Mouse (Mus musculus) skeletal muscle tissue, adult 2 months (tissue): ENCODE data around the gene Eif4a2.

Source experiments
- DNase-seq: peaks from one replicate; pipeline ENCODE4 v3.0.0-alpha.2; 2012; ENCODE audit warnings: low read depth, low spot score

Eif4a2 gene

DNA sequence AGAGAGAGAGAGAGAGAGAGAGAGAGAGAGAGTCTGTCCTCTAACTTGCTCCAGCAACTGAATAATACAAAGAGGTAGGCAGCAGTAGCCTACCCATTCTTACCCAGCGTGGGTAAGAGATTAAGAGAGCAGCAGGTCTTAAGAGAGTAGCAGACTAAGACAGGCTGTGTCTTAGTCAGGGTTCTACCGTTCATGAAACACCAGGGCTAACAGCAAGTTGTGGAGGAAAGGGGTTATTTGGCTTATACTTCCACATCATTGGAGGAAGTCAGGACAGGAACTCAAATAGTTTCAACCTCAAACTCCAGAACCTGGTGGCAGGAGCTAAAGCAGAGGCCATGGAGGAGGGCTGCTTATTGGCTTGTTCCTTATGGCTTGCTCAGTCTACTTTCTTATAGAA lies 3.4 kb upstream of the Eif4a2 start:
- DNase-seq = no peak

DNA sequence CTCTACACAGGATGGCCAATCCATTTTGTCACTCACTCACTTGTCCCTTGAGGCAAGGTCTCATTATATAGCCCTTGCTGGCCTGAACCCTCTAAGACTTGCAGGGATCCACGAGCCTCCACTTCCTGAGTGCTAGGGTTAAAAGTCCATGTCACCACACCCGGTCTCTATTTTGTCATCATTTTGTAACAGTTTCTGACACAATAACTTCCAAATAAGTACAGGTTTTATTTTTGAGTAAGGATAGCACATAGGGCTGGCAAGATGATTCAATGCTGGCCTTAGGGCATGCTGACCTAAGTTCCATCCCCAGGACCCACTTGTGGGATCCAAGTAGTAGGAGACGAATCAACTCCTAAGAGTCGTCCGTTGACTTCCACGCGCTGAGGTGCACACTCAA lies 1.1 kb upstream of the Eif4a2 start:
- no peak for DNase-seq

DNA sequence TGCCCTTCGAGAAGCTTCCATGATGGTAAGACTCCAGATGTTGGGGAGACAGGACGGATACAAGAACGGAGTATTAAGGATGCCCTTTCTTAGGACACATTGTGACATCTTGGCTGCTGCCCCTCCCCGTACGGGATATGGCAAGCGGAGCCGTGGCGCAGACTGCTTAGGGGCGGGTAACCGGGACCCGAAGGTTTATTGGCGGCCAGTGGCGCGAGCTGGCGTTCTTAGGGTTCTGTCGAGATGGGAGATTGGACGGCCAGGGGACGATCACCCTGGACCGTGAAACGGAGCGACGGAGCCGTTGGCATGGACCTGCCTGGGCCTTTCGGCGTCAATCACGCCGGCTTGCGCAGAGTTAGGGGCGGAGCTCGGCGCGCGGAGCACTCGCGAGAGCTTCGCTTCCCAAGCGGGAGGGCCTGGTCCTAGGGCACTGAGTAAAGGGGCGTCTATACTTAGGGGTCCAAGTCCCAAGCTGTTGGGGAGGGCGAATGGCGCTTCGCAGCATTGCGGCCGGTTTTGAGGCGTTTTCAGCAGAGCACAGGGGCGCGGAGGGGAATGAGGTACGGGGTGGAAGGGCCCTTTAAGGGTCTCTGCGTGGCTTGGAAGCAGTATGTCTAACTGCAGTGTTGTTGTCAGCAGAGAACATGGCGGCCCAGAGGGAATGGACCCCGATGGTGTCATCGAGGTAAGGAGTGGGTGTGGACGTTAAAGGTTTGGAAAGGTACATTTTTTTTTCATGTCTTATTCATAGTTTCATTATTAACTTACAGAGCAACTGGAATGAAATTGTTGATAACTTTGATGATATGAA lies 909 bp downstream of the Eif4a2 start:
- peak; percentile 82 for DNase-seq

DNA sequence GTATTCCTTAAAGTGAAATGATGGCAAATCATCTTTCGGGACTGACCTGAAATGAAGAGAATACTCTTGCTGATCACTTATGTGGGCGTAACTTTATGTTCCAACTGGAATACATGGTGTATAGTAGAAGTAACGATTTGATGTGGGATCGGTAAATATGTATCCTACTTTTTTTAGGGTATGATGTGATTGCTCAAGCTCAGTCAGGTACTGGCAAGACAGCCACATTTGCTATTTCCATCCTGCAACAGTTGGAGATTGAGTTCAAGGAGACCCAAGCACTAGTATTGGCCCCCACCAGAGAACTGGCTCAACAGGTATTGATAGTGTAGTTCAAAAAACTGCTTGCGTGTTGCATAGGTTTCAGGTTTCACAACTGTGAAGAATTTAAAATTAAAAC lies 1.7 kb downstream of the Eif4a2 start:
- no peak for DNase-seq

DNA sequence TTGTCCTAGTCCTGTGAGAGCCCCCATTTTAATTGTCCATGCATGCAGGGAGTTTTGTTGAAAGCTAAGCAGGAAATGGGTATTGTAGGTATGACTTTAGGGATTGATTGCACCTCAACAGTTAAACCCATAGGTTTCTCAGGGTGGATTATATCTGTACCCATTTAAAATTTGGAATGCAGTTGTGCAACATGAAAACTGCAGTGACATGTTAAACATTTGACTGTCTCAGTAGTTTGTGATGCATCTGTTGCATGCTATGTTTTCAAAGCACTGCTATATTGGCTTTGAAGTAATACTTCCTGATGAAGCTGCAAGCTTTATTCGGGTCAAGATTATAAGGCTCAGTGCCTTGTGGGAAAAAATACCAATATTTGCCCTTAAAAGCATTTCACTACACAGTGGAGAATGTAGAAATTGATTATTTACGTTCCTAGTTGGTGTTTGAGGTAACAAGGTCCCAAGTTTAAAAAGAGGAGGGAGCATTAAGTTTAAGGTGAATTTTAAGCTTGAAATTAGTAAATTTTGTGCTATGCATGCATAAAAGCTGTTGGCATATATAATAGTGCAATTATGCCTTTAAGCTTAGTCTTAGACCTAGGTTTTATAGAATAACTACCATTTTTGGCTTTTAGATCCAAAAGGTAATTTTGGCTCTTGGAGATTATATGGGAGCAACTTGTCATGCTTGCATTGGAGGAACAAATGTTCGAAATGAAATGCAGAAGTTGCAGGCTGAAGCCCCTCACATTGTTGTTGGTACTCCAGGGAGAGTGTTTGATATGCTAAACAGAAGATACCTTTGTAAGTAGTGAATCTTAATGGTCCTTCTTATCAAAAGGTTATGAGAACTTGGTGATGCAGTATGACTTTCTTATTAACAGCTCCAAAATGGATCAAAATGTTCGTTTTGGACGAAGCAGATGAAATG lies 2.4 kb downstream of the Eif4a2 start:
- no peak for DNase-seq

DNA sequence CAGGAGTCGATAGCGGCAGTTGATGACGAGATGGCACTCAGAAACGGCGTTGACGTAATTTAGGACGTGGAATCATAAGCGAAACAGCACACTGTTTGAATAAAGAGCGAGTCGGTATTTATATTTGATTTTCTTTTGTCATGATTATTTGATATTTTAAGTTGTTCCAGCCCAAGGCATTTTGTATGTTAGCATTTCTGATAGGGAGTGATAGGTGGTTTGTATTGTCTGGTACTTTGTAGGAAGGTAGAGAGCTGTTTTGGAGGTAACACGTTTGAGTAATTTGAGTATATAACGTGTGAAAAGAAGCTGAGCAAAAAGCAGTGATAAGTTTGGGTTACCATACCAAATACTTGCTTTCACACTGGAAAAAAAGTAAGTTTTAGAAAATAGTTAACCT lies 5.1 kb downstream of the Eif4a2 start:
- no peak for DNase-seq

DNA sequence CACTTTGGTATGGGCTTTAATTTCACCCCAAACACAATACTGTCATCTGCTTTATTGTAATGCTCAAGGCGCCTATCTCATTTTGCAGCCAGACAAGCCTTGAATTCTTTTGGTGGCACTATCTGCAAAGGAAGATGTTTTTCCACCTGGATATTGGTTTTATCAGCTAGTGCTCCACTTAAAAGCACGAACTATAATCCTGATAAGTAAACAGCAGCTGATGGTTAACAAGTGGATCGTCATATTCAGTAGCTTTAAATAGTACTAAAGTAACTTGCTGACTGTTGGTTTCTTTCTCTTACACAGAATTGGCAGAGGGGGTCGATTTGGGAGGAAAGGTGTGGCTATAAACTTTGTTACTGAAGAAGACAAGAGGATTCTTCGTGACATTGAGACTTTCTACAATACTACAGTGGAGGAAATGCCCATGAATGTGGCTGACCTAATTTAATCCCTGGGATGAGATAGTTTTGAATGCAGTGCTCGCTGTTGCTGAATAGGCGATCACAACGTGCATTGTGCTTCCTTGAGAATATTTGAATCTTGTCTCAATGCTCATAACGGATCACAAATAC lies 5.7 kb downstream of the Eif4a2 start:
- DNase-seq = no peak

DNA sequence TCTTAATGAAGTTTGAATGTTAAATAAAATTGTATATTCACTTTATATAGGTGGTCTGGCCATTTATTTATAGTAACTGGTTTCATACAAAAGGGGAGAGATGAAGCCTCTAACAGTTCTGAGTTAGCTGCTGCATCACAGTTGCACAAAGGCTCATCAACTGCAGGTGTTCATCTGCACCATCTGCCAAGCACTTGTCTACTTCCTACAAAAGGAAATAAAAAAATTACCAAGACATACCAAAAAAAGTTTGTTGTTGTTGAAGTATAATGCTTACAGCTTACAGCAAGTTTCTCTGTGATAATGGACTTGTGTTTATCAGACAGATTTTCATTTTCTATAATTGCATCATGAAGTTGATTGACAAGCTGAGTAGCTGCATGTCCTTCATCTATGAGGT lies 6.7 kb downstream of the Eif4a2 start:
- DNase-seq = no peak

DNA sequence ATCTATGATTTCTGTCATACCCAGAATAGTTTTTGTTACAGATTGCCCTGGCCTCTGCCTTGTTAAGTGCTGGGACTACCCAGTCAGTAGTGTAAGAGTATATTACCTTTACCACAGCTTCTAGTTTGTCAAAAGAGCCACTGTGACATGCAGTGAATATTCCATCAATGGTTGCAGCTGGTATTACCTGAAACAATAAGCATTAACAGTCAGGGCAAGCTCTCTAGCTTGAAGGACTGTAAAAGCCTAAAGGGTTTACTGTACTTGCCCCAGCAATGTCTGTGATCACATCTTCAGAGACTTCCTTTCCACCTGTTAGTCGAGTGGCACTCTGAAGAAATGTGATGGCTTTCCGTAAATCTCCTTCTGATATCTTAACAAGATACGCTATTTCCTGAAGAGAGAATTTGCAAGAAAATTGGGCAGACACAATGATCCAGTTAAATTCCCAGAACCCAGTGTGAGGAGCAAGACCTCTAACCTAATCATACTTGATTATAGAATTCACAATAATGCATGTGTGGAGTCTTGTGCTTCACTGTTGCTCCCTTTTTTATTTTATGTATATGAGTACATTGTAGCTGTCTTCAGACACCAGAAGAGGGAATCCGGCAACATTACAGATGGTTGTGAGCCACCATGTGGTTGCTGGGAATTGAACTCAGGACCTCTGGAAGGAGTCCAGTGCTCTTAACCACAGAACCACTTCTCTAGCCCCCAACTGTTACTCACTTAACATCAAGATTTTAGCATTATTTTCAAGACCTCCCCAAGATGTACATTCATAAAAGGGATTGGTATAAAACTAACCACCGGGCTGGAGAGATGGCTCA lies 7.3 kb downstream of the Eif4a2 start:
- no peak for DNase-seq

DNA sequence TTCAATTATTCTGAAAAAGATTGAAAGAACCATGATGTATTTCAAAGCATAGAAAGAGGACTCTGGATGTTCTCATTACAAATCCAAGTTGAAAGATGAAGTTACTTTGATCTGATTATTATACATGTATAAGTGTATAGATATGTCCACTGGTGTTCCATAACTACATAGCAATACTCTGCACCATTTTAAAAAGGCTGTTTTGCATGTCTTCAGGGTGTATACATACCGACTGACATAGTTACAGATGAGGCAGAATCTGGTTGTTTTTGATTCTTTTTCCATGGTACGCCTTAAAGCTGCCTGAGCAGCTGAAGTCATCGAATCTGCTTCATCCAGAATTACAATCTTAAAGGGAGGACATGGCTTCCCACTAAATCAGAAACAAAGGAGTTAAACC lies 8.2 kb downstream of the Eif4a2 start:
- no peak for DNase-seq

DNA sequence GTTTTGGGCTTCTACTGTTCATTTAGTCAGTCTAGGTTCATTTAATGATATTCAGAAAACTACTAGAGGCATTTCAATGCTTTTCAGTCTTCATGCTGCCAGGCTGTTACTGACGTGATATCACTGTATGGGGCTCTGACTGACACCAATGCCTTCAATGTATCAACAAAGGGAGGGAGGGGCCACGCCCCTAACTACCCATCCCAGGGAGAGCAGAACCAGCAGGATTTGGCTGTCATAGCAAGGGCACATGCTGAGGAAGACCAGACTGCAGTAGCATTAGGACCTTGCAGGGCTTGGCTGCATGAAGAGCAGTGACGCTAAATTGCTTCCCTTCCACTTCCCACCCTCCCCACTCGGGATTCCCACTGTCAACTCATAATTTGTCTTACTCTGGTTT lies 9.9 kb downstream of the Eif4a2 start:
- DNase-seq = no peak

DNA sequence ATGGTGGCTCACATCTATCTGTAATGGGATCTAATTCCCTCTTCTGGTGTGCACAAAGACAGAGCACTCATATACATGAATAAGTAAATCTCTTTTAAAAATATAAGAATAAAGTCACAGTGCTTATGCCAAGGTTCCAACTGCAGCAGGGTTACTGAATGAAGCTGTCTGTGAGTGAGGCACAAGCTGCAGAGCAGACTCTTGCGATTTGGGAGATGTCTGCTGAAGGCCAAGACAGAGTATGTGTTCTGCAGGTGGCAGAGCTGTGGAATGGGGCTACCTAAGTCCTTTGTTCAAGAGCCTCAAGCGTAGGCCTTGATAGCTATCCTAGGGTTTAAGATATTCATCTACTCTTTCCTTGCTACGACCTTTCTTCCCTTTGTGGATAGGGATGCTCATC lies 15.2 kb downstream of the Eif4a2 start:
- DNase-seq = no peak

DNA sequence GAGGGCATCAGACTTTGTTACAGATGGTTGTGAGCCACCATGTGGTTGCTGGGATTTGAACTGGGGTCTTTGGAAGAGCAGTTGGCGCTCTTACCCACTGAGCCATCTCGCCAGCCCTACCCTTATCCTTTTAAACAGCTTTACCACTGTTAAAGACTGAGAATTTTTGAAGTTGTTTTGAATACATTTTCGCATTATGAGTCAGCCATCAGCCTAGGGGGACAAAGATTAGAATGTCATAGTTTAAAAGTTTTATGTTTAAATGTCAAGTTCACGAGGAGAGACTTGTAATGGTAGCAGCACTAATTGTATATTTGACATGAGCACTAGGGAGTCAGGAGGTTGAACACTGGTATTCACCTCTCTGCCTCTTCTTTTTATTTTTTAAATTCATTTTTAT lies 15.9 kb downstream of the Eif4a2 start:
- no peak for DNase-seq

DNA sequence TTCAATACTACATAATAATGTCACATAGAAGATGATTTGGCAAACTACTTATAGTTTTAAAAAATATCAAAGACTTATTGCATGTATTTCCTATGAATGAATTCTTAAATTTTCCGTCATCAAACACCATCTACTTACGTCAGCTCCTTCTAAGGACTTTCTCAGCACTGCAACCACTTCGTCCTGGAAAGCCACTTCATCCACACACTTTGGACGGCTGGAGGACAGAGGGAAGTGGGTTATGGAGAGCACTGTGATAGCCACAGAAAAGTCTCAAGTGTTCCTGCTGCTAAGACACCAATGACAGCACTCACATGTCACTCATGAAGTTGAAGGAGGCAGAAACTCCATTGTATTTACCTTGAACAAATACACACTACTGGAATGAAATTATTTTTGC lies 17.2 kb downstream of the Eif4a2 start:
- DNase-seq = no peak

DNA sequence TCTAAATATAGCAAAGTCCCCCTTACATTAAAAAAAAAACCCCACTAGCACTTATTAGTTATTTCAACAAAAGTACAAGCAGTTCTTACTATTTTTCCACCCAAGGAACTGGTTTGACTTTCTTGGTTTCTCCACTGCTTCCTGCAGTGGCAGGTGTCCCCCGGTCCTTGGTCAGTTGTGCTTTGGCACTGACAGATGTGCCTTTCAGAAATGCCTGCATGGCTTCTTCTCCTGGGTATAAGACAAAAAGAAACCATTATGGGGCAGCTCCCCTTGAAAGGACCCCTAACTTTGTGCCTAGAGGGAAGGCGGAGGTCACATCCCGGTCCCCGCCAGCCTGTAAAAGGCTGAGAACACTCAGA lies 20.0 kb downstream of the Eif4a2 start:
- DNase-seq = no peak

DNA sequence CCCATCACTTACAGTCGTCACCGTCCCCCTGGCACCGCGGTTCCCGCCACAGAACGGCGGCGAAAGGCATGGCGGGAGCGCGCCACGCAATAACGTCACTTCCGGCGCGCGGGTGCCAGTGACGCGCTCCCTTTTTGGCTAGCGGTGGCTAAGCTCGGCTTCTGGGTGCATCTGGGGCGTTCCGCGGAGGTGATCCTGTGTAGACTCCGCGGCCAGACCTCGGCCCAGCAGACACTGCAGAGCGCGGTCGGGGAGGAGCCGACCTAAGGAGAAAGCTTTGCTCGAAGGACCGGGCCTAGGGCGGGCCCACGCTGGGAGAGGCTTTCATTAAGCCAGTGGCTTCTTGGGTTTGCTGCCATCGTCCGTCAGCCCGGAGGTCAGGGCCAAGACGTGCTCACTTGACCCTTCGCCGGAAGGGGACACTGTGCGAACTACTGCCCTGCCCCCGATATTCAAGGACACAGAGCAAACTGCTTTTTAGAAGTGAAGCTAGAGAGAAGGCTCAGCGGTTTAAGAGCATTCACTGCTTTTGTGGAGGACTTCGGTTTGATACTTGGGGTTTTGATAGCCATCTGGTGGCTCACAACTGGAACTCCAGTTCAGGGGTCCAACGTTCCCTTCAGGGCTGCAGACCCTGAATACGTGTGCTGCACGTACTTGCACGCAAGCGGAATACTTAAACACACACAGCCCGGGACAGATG lies 20.6 kb downstream of the Eif4a2 start, which contains the start of gene Rfc4:
Rfc4 (minus strand) TSS at position 65 of the 703 bp plus-strand sequence.
- peak; percentile 87 for DNase-seq

DNA sequence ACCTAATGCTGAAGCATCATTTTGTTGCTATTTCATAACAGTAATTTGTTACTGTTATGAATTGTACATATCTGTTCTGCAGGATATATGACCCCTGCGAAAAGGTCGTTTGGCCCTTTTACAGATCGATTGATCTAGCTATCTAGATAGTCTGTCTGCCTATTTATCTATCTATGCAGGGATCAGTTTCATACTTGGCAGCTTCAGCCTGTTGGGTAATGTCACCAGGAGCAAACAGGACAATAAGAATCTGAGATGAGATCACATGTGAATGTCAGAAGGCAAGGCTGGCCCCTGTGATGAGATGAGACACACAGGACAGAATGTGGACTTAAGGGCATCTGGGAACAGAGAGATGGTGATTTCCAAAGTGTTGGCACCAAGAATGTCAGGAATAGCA lies 23.1 kb downstream of the Eif4a2 start:
- DNase-seq = no peak

DNA sequence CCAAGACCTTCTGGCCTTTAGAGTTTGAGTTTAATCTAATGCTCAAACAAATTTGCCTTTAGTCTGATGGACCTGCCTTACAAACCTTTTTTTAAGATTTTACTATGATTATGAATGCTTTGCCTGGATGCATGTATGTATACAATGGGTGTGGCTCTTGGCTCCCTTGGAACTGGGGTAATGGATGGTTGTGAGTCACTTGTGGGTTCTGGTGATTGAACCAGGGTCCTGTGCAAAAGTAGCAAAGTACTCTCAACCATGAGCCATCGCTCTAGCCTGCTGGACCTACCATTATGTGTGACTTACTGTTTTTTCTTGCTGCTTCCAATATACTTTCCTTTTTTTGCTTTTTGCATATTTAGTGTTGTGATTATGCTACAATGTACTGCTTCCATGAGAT lies 25.1 kb downstream of the Eif4a2 start:
- DNase-seq = no peak

DNA sequence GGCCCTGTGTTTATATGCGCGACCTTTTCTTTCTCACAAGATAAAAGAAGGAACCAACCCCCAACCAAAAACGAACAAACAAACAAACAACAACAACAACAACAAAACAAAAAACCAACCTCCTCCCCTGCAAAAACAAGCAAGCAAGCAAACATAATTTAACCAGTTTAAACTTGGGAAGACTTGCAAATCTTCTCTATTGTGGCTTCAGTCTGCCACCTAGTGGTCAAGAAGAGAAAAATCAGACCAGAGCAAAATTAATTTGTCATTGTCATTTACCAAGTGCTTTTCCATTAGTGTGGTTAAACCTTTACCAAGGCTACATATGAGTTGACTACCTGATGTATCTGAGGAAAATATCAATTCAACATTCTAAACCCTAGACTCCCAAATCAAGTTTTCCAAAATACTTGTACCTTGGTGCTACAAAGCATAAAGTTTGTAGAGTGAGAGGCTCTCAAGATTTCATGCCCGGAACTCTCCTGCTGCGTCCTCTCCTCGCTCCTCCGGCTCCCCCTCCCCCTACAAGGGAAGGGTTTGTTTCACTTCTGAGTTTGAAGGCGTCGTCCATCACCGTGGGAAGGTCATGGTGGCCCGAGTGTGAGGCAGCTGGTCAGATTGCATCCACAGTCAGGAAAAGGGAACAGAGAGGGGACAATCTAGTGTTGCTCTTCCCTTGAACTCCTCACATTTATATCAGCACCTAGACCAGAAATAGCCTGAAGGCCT lies 28.3 kb downstream of the Eif4a2 start:
- DNase-seq = peak; percentile 47

DNA sequence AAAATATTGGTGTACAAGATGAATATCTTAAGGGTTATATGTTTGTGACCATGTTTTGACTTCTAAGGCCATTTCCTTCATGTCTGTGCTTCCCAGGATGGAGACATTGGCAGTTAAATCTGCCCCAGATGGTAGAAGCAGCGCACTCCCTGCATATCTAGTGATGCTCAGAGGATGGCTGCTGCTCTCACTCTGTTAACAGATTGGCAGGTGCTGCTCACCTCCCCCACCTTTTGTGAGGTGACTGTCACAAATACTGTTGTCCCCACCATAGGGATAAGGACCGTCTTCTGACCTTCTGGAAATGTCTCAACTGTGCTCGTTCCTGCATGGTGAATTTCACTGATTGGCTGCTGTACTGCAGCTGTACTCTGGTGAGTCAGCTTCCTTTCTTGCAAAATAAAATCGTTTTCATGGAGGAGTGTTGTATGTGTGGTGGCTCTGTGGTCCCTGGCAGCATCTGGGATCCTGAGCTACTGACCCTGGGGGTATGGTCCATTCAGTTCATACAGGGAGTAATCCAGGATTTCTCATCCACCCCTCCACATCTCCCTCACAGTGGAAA lies 29.2 kb downstream of the Eif4a2 start:
- no peak for DNase-seq
